Mouse (Mus musculus) C2C12 (cell line): ENCODE data around the gene Mtmr3.

ENCODE experiments used
- CTCF ChIP-seq: IDR thresholded peaks from one replicate; pipeline ENCODE4 v1.5.1; 2011; ENCODE audit not compliant: control insufficient read depth, insufficient read depth, insufficient read length
- MAX ChIP-seq: IDR thresholded peaks from one replicate; pipeline ENCODE4 v1.6.1; 2011; ENCODE audit warnings: mild to moderate bottlenecking, control low read depth
- MYOD1 ChIP-seq: IDR thresholded peaks from one replicate; pipeline ENCODE4 v1.6.1; 2011; ENCODE audit warnings: low read depth; ENCODE audit not compliant: control insufficient read depth, insufficient read length
- MYOG ChIP-seq: IDR thresholded peaks from one replicate; pipeline ENCODE4 v1.6.1; 2011; ENCODE audit not compliant: control insufficient read depth, insufficient read length; ENCODE audit errors: extremely low read depth
- USF1 ChIP-seq: IDR thresholded peaks from one replicate; pipeline ENCODE4 v1.6.1; 2011; ENCODE audit warnings: low read depth, mild to moderate bottlenecking, control low read depth, moderate library complexity

DNA sequence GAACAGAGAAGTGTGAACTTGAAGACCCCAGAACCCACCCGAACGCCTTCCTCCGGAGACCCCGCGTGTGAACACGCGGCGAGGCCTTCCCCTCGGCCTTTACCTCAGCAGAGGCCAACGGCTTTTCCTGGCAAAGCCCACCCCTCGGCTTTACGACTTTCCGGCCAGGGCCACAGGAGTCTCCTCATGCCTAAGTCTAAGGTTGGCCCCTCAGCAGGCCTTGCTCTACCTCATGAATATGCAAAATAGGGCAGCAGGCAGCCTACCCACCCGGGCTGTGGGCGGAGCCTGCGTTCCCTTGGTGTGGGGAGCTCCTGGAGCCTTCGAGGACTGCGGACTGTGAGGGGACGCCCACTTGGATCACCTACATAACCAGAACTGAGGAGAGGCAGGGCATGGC is 153.7 kb downstream of the Mtmr3 start, which contains the start of gene Hormad2:
- TF ChIP-seq CTCF (no peak), MYOD1 (no peak), MAX (no peak), MYOG (no peak), USF1 (no peak)
